Mouse (Mus musculus) granulocyte monocyte progenitor cell, adult 5-6 weeks (primary cell): Measurements from ENCODE around the gene Sdc4. TPM values are rescaled to one million over a fixed set of nuclear protein-coding genes. Genes with fewer than 3 reads are reported as not detected.

ENCODE experiments used
- ATAC-seq: replicated peaks from 2 replicates; pipeline ENCODE4 v1.8.0; 2016; ENCODE audit warnings: mild to moderate bottlenecking, moderate TSS enrichment, inconsistent platforms; ENCODE audit not compliant: poor library complexity, severe bottlenecking
- total RNA-seq, 2 experiments: library from RNA; stranded (forward) in 1 of 2; stranded (reverse) in 1 of 2; fragments of 200-712, 200-1000 nt in 1 of 2; fragments of >200 nt in 1 of 2; fragmentation: Nextera tagmentation in 1 of 2; gene quantifications; 2 replicates each; pipeline ENCODE4 v1.2.3; 2014 to 2017

Sdc4 gene
- total RNA-seq, 2 experiments from 2014 or later, result not detected

- ATAC-seq, result no peak
Observed at GRCm38 (mm10) chr2:164405519-164405918, 38.2 kb downstream of the Sdc4 start.

DNA sequence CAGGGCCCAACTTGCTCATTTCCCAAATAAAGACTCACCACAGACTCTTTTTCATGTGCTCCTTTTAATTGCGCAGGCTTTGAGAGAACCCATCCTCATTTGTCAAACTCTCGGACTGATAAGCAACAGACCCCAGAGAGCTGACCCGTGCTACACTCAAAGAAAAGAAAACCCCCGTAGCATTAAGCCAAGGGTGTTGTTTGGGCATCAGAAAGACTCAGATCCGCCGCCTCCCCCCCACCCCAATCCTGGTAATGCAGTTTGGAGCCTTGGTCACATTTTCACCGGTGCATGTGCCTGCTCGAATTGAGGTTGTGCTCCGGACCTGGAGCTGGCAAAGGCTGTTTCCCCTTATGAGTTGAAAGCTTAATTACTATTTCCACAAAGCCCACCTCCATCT lies 38.6 kb downstream of the Sdc4 start, which contains the start of gene Matn4:
Gene Matn4, minus strand, starts transcription at position 101 of the 400 bp plus-strand sequence.
- no peak for ATAC-seq

- ATAC-seq, result no peak
Observed at GRCm38 (mm10) chr2:164404082-164404990, 39.4 kb downstream of the Sdc4 start.

- ATAC-seq, result no peak
Observed at GRCm38 (mm10) chr2:164403396-164404081, 40.1 kb downstream of the Sdc4 start.

- ATAC-seq, result peak; percentile 81
Observed at GRCm38 (mm10) chr2:164402906-164403305, 40.8 kb downstream of the Sdc4 start, which contains the start of gene Rbpjl. Gene Rbpjl (plus strand): TSS chr2:164403141.

DNA sequence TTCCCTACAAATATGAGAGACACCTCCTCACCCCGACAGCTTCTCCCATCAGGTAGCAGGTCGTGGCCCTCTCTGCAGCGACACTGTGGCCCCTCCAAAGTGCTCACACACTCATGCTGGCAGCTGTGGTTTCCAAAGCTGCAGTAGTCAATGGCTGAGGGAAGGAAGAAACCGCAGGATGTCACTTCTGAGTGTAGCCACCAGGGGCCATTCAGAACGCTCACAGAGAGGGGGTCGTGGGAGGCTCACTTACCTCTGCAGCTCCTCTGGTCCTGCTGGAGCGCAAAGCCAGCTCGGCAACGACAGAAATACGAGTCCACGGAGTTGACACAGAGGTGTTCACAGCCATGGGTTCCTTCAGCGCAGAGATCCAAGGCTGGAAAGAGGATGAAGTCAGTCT lies 46.8 kb downstream of the Sdc4 start:
- ATAC-seq, result peak; percentile 17; the same call in 1 of the 2 replicates

DNA sequence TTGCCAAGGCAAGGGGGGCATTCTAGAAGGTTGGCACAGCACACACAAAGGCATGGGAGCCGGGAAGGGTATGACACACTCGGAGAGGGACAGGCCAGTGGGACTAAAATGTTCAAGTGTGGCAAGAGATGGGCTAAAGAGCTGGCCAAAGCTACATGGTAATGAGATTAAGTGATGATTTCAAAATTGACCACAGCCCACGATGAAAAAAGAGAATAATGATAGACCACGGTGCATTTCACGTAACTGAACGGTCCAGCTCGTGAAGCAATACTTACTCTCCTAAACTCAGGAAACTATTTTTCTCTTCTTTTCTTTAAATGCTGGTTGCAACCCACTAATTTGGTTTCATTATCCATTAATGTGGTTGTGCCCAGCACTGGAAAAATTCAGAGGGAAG lies 47.6 kb downstream of the Sdc4 start:
- peak; percentile 75 for ATAC-seq

DNA sequence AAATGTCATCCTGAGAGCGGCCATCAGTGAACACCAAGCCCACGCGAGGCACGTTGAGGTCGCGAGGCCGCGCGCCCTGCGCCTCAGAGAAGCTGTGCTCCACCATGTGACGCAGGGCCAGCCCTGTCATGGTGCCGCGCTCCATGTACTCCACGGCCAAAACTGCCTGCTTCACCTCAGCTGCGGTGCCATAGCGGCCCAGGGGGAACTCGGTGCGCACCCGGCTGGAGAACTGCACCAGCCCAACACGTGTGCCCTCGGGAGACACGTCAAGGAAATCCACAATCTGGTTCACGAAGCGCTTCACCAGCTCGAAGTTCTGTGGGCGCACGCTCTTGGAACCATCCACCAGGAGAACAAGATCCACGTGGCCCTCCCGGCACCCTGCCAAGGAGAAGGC lies 50.6 kb downstream of the Sdc4 start:
- no peak for ATAC-seq

DNA sequence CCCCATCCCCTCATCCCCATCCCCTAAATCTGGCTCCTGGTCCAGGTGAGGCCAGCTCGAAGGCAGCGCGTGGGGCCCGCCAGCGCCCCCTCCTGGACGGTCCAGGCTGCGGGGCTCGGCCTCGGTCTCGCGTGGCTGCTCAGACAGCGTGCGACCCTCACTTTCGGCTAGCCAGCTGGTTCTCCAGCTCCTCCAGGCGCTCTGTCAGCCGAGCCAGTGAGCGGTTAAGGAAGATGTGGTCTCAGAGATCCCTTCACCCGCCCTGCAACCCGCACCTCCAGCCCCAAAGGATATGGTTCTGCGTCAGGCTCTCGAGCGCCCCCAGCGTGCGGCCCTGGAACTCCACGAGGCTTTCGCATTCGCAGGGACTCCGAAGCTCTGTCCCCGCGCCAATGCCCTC lies 54.2 kb downstream of the Sdc4 start:
- ATAC-seq, result peak; percentile 80

DNA sequence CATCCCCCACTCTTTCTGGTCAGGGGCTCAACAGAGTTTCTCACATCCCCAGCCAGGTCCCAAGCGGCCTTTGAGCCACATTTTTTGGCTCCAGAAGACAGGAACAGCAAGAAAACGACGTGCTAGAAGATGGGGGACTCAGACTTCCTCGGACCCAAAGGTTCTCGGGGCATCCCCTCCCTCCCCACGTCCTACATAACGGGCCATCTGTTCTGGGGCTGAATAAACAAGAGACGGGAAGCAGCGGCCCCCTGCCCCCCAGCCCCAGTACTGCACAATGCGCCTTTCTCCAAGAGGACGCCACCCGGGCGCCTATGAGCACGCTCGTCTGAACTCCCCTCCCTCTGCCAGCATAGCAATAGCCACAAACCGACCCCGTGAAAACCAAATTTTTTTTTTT lies 54.7 kb downstream of the Sdc4 start, which contains the start of gene Slpi:
Gene Slpi, minus strand, starts transcription at position 76 of the 400 bp plus-strand sequence.
- ATAC-seq, result no peak

DNA sequence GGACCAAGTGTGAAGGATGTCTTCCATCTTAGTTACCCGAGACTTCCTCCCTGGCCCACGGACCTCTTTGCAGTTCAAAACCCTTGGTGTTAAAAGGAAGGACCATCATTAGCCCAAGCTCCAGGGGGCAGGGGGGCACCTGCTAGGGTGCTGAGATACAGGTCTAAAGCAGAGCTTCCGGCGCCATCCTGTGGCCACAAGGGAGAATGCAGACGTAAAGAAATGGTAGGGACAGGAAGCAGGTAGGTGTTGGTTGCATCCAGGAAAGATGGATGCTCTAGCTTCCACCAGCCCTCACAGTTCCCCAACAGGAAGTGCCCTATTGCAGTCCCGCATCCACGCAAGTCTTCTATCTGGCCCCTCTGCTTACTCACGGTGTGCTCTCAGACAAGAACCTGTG lies 56.7 kb downstream of the Sdc4 start:
- ATAC-seq, result peak; percentile 53

DNA sequence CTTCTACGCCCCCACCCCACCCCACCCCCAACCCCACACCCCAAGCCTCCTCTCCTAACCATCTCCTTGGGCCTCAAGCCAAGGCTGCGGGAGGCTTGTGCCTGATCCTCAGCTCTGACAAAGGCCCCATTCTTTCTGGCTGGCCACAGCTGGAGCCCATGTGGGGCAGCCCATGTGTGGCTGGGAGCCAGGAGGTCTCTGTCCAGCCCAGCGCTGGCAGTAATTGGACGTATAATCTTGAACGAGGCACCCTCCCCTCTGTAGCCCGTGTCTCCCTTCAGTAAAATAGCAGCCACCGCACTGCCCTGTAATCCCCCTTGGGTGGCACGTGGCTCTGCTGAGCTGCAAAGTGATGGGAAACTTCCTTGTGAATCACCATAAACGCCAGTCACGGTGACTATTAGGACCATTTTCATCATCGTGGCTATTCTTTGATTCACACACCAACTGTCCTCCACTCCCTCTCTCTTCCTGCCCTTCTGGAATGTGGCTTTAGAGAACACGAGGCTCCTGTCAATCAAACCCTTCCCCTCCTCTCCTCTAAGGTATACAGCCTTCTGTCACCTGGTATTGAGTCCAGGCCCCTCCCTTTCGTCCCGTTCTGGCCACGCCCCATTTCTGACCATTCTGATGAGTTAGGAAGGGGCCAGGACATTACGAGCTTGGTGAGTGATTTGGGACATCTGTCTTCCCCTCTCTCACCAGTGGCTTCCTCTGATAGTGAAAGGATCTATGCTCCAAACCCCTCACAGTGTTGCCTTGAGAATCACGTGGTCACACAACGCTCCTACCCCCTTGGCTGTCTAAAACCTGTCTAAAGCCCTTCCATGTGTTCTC lies 57.5 kb downstream of the Sdc4 start:
- peak; percentile 11 for ATAC-seq

- ATAC-seq, result peak; percentile 63
Observed at GRCm38 (mm10) chr2:164383656-164384399, 59.9 kb downstream of the Sdc4 start.

DNA sequence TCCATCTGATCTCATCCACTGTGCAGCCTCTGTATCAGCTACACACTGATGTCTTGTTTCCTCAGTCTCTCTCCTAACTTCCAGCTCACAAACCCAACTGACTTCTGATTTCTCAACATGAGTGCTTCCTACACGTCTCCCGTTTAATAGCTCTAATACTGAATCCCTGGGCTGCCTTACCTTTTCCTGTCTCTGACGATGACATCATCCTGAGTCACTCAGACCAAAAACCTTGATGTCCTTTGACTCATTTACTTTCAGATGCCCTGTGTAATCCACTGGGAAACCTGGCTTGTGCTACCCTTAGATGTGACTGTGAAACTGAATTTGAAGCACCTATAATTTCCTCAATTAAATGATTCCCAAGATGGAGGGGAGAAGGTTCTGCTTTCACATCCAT lies 60.7 kb downstream of the Sdc4 start:
- ATAC-seq, result 0 out of 2 replicates have a peak, but pooled peaks have one; percentile 3

DNA sequence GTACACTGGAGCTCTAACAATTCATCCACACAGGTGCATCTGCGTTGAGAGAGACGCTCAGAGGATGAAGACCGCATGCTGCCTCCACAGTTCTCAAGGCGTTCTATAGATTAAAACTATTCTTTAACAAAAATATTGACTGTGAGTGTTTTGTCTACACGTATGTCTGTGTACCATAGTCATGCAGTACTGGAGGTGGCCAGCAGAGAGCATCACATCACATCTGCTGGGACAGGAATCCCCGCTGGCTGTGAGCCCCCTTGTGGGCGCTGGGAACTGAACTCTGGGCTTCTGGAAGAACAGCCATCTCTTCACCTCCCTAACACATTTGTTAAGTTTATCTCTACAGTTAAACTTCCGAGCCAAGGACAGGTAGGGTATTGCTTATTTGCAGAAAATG lies 62.0 kb downstream of the Sdc4 start:
- ATAC-seq, result no peak

- 0 out of 2 replicates have a peak, but pooled peaks have one; percentile 20 for ATAC-seq
Observed at GRCm38 (mm10) chr2:164377478-164378426, 65.9 kb downstream of the Sdc4 start.
